Mouse (Mus musculus) right cerebral cortex, postnatal 25 days (tissue): ENCODE measurements around the gene Styxl1.

Experiments
- DNase-seq: peaks from one replicate; pipeline ENCODE4 v3.0.0; 2022

Gene Styxl1

DNA sequence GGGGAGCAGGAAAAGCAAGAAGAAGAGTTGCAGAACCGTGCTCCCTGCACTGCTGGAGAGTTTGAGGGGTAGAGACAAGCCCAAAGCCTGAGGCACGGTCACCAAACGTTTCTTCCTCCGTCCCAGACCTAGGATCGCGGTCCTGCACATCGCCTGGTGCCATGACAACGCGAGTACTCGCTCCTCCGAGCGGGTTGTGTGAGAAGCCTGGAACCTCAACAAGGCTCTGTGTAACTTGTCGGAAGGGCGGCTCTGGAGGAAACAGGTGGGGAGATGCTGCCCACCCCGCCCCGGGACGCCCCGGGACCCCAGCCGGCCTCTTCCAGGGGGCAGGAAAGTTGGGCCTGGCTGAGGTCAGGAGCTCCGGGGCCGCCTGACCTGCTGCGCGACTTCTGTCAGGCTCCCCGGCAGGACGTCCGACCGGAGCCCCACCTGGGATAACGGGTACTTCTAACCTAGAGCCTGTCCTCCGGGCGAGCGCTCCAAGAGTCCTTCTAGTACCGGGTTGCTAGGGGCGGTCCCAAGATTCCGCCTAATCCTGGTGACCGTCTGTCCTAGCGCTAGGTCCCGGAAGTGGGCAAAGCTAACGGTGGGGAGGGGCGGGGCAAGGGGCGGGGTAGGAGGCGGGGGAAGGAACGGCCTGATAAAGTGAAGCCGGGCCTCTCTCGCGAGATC lies at the start of gene Styxl1:
Styxl1 (minus strand) TSS at position 590 of the 675 bp plus-strand sequence.
- no peak for DNase-seq

- no peak for DNase-seq
Observed at GRCm38 (mm10) chr5:135826225-135826624, 48.0 kb upstream of the Styxl1 start.

- no peak for DNase-seq
Observed at GRCm38 (mm10) chr5:135824517-135824916, 46.3 kb upstream of the Styxl1 start.

DNA sequence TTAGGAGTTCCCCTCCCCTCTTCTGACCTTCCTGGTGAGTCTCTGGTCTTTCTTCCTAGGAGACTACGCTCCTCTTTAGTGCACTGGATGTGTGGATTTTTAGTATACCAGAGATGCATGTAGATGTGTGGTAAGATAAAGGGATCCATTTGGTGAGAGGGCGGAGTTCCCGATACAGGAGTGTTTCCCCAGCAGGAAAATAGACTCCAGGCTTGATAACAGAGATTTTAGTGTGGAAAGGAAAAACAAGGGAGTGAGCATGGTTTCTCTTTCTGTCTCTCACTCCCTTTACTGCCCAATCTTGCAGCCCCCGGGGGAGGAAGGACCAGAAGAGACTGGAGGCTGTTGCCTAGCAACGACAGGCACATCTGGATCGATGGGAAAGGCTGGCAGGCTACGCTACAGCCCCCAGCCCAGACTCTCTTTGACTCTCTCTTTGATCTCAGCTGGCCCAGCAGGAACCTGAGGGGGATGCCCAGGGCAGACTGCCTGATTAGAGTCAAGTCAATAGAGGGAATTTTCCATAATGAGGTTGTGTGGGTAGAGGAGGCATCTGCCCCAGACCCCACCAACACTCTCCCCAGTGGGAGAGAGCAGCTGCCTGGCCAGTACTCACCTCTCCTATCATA lies 44.2 kb upstream of the Styxl1 start:
- DNase-seq = no peak

- DNase-seq = no peak
Observed at GRCm38 (mm10) chr5:135818491-135818890, 40.3 kb upstream of the Styxl1 start.

- DNase-seq = peak; percentile 75
Observed at GRCm38 (mm10) chr5:135812991-135813390, 34.8 kb upstream of the Styxl1 start.

DNA sequence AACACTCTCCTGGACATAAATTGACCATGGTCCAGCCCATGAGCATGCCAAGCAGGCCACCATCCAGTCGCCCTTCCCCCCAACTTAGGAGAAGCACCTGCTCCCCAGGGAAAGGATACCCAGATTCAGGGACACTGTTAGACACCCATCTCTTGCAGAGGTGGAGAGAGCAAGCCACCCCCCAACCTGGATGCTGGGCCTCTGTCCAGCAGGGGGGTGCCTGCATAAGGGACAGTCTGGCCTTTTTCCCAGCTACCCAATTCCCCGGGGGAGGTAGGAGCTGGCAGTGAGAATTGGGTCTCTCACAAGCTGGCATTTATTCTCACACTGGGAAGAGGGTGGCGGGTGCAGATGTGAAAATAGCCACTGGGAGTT lies 29.1 kb upstream of the Styxl1 start:
- peak; percentile 47 for DNase-seq

DNA sequence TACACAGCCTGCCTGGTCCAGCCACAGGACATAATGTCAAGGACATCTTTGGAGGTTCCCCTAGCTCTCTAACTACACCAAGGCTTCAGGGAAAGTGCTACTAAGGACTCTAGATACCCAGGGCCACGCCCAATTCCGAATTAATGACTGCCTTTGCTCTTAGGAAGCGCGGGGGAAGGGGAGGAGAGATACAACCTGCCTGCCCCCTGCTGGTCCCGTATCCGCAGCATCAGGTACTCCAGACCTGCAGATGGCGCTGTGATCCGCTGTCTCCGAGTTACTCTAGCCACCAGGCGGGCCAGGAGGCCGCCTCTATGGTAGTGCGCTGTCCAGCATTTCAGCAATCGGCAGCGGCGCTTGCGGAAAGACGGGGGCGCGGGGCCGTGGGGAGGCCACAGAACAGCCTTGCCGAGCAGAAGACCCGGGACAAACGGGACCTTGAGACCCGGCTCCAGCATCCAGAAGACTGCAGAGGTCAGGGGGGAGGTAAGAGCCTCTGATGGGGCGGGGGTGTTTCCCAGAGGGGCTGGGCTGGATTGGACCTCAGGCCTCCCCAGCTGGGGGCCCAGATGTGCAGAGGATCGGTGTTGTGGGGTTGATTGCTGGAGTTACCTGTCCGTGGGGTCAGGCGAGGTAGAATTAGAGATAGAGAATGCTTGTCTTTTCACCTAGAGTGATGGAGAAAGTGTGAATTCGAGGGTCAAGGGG lies 28.5 kb upstream of the Styxl1 start, which contains the start of gene Srrm3:
Srrm3 (plus strand) TSS at position 336 of the 708 bp plus-strand sequence.
- DNase-seq = peak; percentile 90

GRCm38 (mm10) chr5:135804735-135805134 lies 26.6 kb upstream of the Styxl1 start:
- no peak for DNase-seq

DNA sequence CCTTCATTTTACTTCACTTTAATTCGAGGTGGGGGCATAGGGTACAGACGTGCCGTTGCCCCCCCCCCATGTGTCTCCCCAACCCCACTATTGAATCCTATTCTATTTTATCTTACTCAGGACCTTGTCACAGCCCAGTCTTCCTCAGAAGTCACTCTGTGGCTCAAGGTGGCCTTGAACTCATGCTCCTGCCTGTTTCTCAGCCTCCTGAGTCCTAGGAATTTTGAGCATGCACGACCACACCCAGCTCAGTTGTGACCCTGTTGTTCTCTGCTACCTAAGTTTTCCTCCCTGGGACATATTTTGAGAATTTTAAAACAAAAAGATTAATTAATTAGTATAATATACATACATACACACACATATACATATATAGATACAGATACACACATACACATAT lies 25.5 kb upstream of the Styxl1 start:
- DNase-seq = no peak

DNA sequence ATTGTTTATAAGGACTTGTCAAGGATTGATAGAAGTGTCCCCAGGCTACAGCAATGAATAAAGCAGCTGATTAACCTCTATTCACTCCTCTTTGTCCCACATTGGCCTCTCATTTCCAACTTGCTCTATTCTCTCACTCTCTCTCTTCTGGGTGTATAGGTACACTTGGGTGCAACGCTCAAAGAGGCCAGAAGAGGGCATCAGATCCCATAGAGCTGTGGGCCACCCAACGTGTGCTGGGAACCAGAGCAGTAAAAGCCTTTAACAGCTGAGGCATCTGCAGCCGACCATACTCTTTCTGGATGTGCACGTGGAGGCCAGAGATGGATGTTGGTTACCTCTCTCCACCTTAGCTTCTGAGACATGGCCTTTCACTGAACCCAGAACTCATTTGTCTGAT lies 24.9 kb upstream of the Styxl1 start:
- no peak for DNase-seq

DNA sequence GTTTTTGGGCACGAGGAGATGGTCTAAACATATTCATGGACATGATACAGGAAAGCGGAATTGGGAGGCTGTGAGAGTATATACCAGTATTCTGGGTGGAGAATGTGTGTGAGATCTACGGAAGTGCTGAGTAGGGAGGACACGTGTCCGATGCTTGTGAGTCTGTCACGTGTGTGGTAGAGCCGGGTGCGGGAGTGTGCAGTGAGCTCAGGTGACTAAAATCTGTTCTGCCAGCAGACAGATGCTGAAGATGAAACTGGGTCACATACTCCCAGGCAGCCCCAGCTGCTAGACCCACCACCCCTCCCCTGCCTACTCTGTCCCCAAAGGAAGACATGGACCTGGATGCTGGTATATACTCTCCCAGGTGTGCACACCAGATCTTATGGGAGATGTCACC lies 24.5 kb upstream of the Styxl1 start:
- no peak for DNase-seq

GRCm38 (mm10) chr5:135800927-135801326 lies 22.7 kb upstream of the Styxl1 start:
- no peak for DNase-seq

- no peak for DNase-seq
Observed at GRCm38 (mm10) chr5:135799746-135800145, 21.6 kb upstream of the Styxl1 start.

GRCm38 (mm10) chr5:135794859-135795181 lies 16.6 kb upstream of the Styxl1 start:
- no peak for DNase-seq

DNA sequence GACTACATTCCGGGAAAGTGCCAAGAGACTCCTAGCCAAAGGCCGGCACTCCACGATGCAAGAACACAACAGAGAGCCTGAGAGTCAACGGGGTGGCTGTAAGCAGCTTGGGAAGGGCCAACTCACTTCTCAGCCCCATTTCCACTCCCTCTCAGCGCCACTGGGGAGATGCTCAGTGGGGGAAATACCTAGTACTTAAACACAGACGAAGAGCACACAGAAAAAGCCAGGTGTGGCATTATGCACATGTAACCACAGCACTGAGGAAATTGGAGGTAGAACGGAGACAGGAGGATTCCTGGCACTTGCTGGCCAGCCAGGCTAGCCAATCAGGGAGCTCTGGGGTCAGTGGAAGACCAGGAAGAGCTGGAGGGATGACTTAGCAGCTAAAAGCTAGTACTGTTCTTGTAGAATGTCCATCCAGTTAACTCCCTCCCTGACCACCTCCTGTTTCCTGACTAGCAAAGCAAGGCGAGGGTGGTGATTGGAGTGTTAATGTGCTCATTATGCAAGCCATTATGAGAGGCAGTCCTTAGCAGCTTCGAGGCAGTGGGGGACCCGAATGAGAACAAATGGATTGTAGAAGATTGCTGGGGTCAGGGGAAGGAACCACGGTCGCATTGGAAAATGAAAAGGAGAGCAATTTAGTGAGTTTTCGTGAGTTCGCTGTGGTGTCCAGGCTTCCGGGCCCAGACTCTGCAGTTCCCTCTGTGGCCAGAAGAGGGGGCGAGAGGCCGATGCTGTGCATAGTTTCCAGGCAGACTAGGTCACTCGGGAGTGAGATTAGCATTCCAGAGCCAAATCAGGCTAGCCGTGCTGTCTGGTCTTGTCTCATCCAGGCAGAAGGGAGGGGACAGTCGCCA lies 16.0 kb upstream of the Styxl1 start:
- DNase-seq = peak; percentile 85

GRCm38 (mm10) chr5:135782901-135783300 lies 4.7 kb upstream of the Styxl1 start:
- DNase-seq = no peak

GRCm38 (mm10) chr5:135780331-135780730 lies 2.1 kb upstream of the Styxl1 start:
- no peak for DNase-seq

GRCm38 (mm10) chr5:135778471-135779445 lies 573 bp upstream of the Styxl1 start, which contains the start of gene Mdh2:
Gene Mdh2 (plus strand): TSS chr5:135778480.
- DNase-seq = peak; percentile 99

GRCm38 (mm10) chr5:135776546-135776945 lies 1.6 kb downstream of the Styxl1 start:
- DNase-seq = no peak

- no peak for DNase-seq
Observed at GRCm38 (mm10) chr5:135772519-135772918, 5.7 kb downstream of the Styxl1 start.

DNA sequence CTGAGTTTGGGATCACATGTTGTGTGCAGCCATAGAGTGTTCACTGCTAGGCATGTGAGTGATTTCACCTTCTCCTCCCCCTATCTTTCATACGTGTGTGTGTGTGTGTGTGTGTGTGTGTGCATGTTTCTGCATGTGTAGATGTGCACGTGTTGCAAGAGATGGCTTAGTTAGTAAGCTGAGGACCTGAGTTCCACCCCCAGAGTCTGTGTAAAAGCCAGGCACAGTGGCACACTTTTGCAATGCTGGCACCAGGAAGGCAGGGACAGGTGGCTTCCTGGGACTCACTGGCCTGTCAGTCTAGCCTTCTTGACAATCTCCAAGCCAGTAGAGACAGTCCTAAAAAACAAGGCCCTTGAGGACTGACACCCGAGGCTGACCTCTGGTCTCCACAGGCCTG lies 13.2 kb downstream of the Styxl1 start:
- DNase-seq = no peak
